Mouse (Mus musculus) CH12.LX (cell line): ENCODE results near the gene Krtap8-1. TPM values are rescaled to one million over a fixed set of nuclear protein-coding genes. Genes with fewer than 3 reads are reported as not detected.

Experiments used
- DNase-seq: peaks from one replicate; pipeline ENCODE4 v3.0.0-alpha.2; 2013; ENCODE audit errors: extremely low read depth
- H3K27ac ChIP-seq: 2 replicates; pipeline ENCODE4 v1.5.1; 2012; ENCODE audit warnings: low read depth, mild to moderate bottlenecking, control low read depth, moderate library complexity; ENCODE audit not compliant: insufficient read depth
- H3K27me3 ChIP-seq: replicated peaks from 2 replicates; pipeline ENCODE3; 2012; ENCODE audit warnings: inconsistent platforms
- H3K36me3 ChIP-seq, 2 experiments: replicated peaks in 1 of 2; 2 replicates each; pipeline versions ENCODE3 to v1.6.1; 2012; ENCODE audit warnings: inconsistent platforms in 1 of 2, low read length in 1 of 2, mild to moderate bottlenecking in 1 of 2, mixed read lengths in 1 of 2, moderate library complexity in 1 of 2; ENCODE audit not compliant: control insufficient read depth in 1 of 2, insufficient read depth in 1 of 2
- H3K4me1 ChIP-seq, 2 experiments: 2 replicates each; pipeline ENCODE4 v1.6.1; 2012; ENCODE audit warnings: inconsistent platforms in 1 of 2, moderate library complexity in 1 of 2; ENCODE audit not compliant: insufficient read depth in 2 of 2, control insufficient read depth in 1 of 2
- H3K4me2 ChIP-seq: 2 replicates; pipeline ENCODE4 v1.6.1; 2012; ENCODE audit warnings: low read depth, mild to moderate bottlenecking, control low read depth; ENCODE audit not compliant: poor library complexity, insufficient read depth, severe bottlenecking
- H3K4me3 ChIP-seq, 3 experiments: fragments of 150-350 bp in 1 of 3; sonication (generic) in 1 of 3; replicated peaks in 1 of 3; 2 replicates each; pipeline versions ENCODE3 to v1.5.1; 2011 to 2012; ENCODE audit warnings: low read depth in 2 of 3, low read length in 2 of 3, mild to moderate bottlenecking in 2 of 3, moderate library complexity in 2 of 3, control low read depth in 1 of 3, improper control_type of control experiment in 1 of 3, inconsistent platforms in 1 of 3, mixed read lengths in 1 of 3; ENCODE audit not compliant: poor library complexity in 1 of 3
- H3K79me2 ChIP-seq: replicated peaks from 2 replicates; pipeline ENCODE4 v1.6.1; 2012; ENCODE audit warnings: mild to moderate bottlenecking, moderate library complexity; ENCODE audit not compliant: control insufficient read depth, poor library complexity, insufficient read depth, severe bottlenecking; ENCODE audit errors: extremely low read depth
- H3K9ac ChIP-seq: 2 replicates; pipeline ENCODE4 v1.6.1; 2012; ENCODE audit warnings: low read depth, mild to moderate bottlenecking, control low read depth, moderate library complexity; ENCODE audit not compliant: insufficient read depth
- H3K9me3 ChIP-seq: replicated peaks from 2 replicates; pipeline ENCODE3; 2012; ENCODE audit warnings: low read length, inconsistent platforms, mixed read lengths
- CHD2 ChIP-seq: IDR thresholded peaks from 2 replicates; pipeline ENCODE4 v1.6.1; 2011; ENCODE audit warnings: low read length, improper control_type of control experiment
- CTCF ChIP-seq, 2 experiments: IDR thresholded peaks in 1 of 2; conservative IDR thresholded peaks in 1 of 2; 2 replicates each; pipeline ENCODE4 v1.5.1; 2011 to 2012; ENCODE audit warnings: low read depth in 2 of 2, low read length in 2 of 2, improper control_type of control experiment in 1 of 2, inconsistent platforms in 1 of 2, mild to moderate bottlenecking in 1 of 2, moderate library complexity in 1 of 2
- ELF1 ChIP-seq: IDR thresholded peaks from 2 replicates; pipeline ENCODE4 v1.6.1; 2014; ENCODE audit warnings: low read depth, mild to moderate bottlenecking, inconsistent platforms, low read length, improper control_type of control experiment
- HCFC1 ChIP-seq: IDR thresholded peaks from 2 replicates; pipeline ENCODE4 v1.6.1; 2012; ENCODE audit warnings: low read depth, mild to moderate bottlenecking, inconsistent platforms, low read length, improper control_type of control experiment
- JUN ChIP-seq: IDR thresholded peaks from 2 replicates; pipeline ENCODE4 v1.6.1; 2011; ENCODE audit warnings: low read depth, mild to moderate bottlenecking, low read length, improper control_type of control experiment, moderate library complexity; ENCODE audit not compliant: insufficient read depth
- JUND ChIP-seq: conservative IDR thresholded peaks from 2 replicates; pipeline ENCODE4 v1.6.1; 2011; ENCODE audit warnings: low read depth, low read length, improper control_type of control experiment
- MAFK ChIP-seq: IDR thresholded peaks from 2 replicates; pipeline ENCODE4 v1.6.1; 2011; ENCODE audit warnings: low read length, improper control_type of control experiment; ENCODE audit not compliant: insufficient replicate concordance
- MAZ ChIP-seq: IDR thresholded peaks from 2 replicates; pipeline ENCODE4 v1.6.1; 2012; ENCODE audit warnings: low read depth, mild to moderate bottlenecking, inconsistent platforms, low read length, improper control_type of control experiment, moderate library complexity
- MEF2A ChIP-seq: IDR thresholded peaks from 2 replicates; pipeline ENCODE4 v1.6.1; 2014; ENCODE audit warnings: low read depth, mild to moderate bottlenecking, inconsistent platforms, low read length, improper control_type of control experiment, borderline replicate concordance
- NRF1 ChIP-seq: IDR thresholded peaks from 2 replicates; pipeline ENCODE4 v1.6.1; 2014; ENCODE audit warnings: low read depth, mild to moderate bottlenecking, inconsistent platforms, low read length, improper control_type of control experiment, moderate library complexity
- POLR2A ChIP-seq: IDR thresholded peaks from 2 replicates; pipeline ENCODE4 v1.6.1; 2011; ENCODE audit warnings: low read depth, mild to moderate bottlenecking, improper control_type of control experiment, low read length
- POLR2AphosphoS2 ChIP-seq: IDR thresholded peaks from 2 replicates; pipeline ENCODE4 v1.6.1; 2011; ENCODE audit warnings: low read depth, low read length, improper control_type of control experiment
- SIN3A ChIP-seq: IDR thresholded peaks from 2 replicates; pipeline ENCODE4 v1.6.1; 2012; ENCODE audit warnings: low read length, improper control_type of control experiment, inconsistent platforms
- TBP ChIP-seq: conservative IDR thresholded peaks from 2 replicates; pipeline ENCODE4 v1.6.1; 2011; ENCODE audit warnings: low read depth, low read length, improper control_type of control experiment
- TCF12 ChIP-seq: IDR thresholded peaks from 2 replicates; pipeline ENCODE4 v1.6.1; 2014; ENCODE audit warnings: low read depth, mild to moderate bottlenecking, inconsistent platforms, low read length, improper control_type of control experiment
- UBTF ChIP-seq: IDR thresholded peaks from 2 replicates; pipeline ENCODE4 v1.6.1; 2012; ENCODE audit warnings: low read depth, mild to moderate bottlenecking, inconsistent platforms, low read length, improper control_type of control experiment, moderate library complexity
- ZKSCAN1 ChIP-seq: IDR thresholded peaks from 2 replicates; pipeline ENCODE4 v1.6.1; 2012; ENCODE audit warnings: low read depth, inconsistent platforms, low read length, improper control_type of control experiment, borderline replicate concordance
- ZMIZ1 ChIP-seq: IDR thresholded peaks from 2 replicates; pipeline ENCODE4 v1.6.1; 2012; ENCODE audit warnings: low read depth, mild to moderate bottlenecking, inconsistent platforms, low read length, improper control_type of control experiment
- dilution Hi-C: fragments of 300-500 bp; cut with MboI; formaldehyde crosslinking; loops from 2 replicates; pipeline ENCODE4 v1.14.3; 2020; ENCODE audit warnings: low sequenced_read_pairs; ENCODE audit not compliant: extremely low pct_unique_long_range_greater_than_20kb, extremely low pct_ligation_motif_present
- in situ Hi-C: fragments of 300-500 bp; cut with MboI; formaldehyde crosslinking; loops from 3 replicates; pipeline ENCODE4 v1.14.3; 2019; ENCODE audit warnings: low sequenced_read_pairs, low pct_ligation_motif_present, low pct_unique_long_range_greater_than_20kb, mixed read lengths
- polyA plus RNA-seq: library from polyadenylated mRNA; unstranded; fragments of >175 nt; gene quantifications from 2 replicates; pipeline ENCODE4 v1.2.1, GENCODE M21; 2012; ENCODE audit warnings: low read depth; ENCODE audit not compliant: insufficient read length
- total RNA-seq, 2 experiments: library from RNA; depleted of rRNA; stranded (reverse); fragments of 300-350 nt in 1 of 2; fragments of >200 nt in 1 of 2; gene quantifications; 2 replicates each; pipeline ENCODE4 v1.2.3; 2012 to 2014

The Krtap8-1 gene
- total and polyA plus RNA-seq, 3 experiments, result not detected

GRCm38 (mm10) chr16:89520996-89521395 is 33.2 kb upstream of the Krtap8-1 start:
- H3K9ac ChIP-seq, result no peak overlapping the region
- no peaks in the 10 kb centered on the region for H3K27me3 ChIP-seq
- H3K4me2 ChIP-seq, result no peak overlapping the region
- peaks cover 71% of the 10 kb centered on the region for H3K9me3 ChIP-seq
- no peaks in the 10 kb centered on the region for H3K4me1 ChIP-seq
- H3K4me3 ChIP-seq, result no peak overlapping the region
- no peak overlapping the region for H3K27ac ChIP-seq
- no peak for TF ChIP-seq JUN
- no peak for TF ChIP-seq POLR2A
- no peak for TF ChIP-seq NRF1
- no peak for TF ChIP-seq SIN3A
- no peak for TF ChIP-seq MAZ
- no peak for TF ChIP-seq JUND
- H3K36me3 ChIP-seq, result no peaks in the 10 kb centered on the region
- in situ Hi-C loops, result no loop called here
- dilution Hi-C loops, result no loop called here
- no peaks in the 10 kb centered on the region for H3K79me2 ChIP-seq
- no peak for DNase-seq

DNA sequence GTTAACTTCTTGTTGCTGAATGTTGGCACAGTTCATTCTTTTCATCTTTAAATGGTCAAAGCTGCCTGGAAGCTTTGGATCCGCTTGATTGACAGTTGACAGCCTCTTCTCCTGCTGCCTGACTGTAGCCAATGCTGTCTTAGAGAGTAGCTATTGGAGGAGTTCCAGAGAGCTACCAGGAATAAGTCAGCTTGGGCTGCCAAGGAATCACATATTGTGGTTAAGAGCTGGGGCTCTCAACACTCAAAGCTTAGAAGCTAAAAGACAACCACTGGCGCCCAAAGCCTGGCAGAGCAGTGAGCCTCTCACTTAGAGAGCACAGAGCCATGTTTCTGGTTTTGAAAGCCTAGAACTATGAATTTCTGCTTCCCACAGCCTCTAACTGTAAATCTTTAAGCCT is 32.8 kb upstream of the Krtap8-1 start:
- Histone ChIP-seq H3K4me1 (no peaks in the 10 kb centered on the region), H3K79me2 (no peaks in the 10 kb centered on the region), H3K4me2 (no peak overlapping the region), H3K4me3 (no peak overlapping the region), H3K27me3 (no peaks in the 10 kb centered on the region), H3K9ac (no peak overlapping the region), H3K27ac (no peak overlapping the region), H3K9me3 (peaks cover 70% of the 10 kb centered on the region), H3K36me3 (no peaks in the 10 kb centered on the region)
- in situ Hi-C loops, result no loop called here
- TF ChIP-seq TCF12 (no peak), CTCF (conservative IDR thresholded peaks at IDR 0.05 in 1 of 2, IDR thresholded peaks at IDR 0.05 in 1 of 2; ENCODE audit: low read depth in 2 of 2, low read length in 2 of 2) (no peak), UBTF (no peak)
- DNase-seq, result no peak
- dilution Hi-C loops, result no loop called here

GRCm38 (mm10) chr16:89520091-89520490 is 32.3 kb upstream of the Krtap8-1 start:
- dilution Hi-C loops, result no loop called here

More at GRCm38 (mm10) chr16:89520091-89520490, 32.3 kb upstream of the Krtap8-1 start:
- Histone ChIP-seq H3K4me1 (no peaks in the 10 kb centered on the region), H3K79me2 (no peaks in the 10 kb centered on the region), H3K27me3 (no peaks in the 10 kb centered on the region), H3K4me3 (no peak overlapping the region), H3K27ac (no peak overlapping the region), H3K4me2 (no peak overlapping the region), H3K9ac (no peak overlapping the region), H3K9me3 (peaks cover 74% of the 10 kb centered on the region)
- in situ Hi-C loops, result no loop called here
- no peak for DNase-seq
- TF ChIP-seq NRF1, result no peak
- no peak for TF ChIP-seq ZMIZ1
- no peak for TF ChIP-seq TBP
- TF ChIP-seq MAFK, result no peak
- no peak for TF ChIP-seq ZKSCAN1
- no peak for TF ChIP-seq POLR2AphosphoS2
- no peak for TF ChIP-seq MEF2A
- no peak for TF ChIP-seq MAZ
- TF ChIP-seq HCFC1, result no peak
- no peak for TF ChIP-seq ELF1
- TF ChIP-seq CHD2, result no peak
- TF ChIP-seq, all 38 proteins: peak for 0
- no peaks in the 10 kb centered on the region for H3K36me3 ChIP-seq
